In genomic region chr2:24502963-24503471, GRCm38 (mm10) we compare ENCODE assay signal across 9 mouse cellular contexts. TPM values are rescaled to one million over a fixed set of nuclear protein-coding genes. Genes with fewer than 3 reads are reported as not detected.
A peak's percentile ranks its signal among the peaks of the same experiment; 100 is the strongest.
DNase-seq lines count a peak whose midpoint lies in the region; ATAC-seq and TF ChIP-seq lines count a peak whose summit lies in the region.
"Had no signal": no experiment of that assay in that cellular context is flagged by ENCODE, and none has a peak within 500 bp of the region (broad histone marks: within the 10 kb centered on the region; RNA-seq: fewer than 3 reads in every experiment).

No protein-coding gene starts in this region.

- no peaks in the 10 kb centered on the region for H3K27me3 ChIP-seq in limb, embryonic 10.5 days (ENCODE audit: low read depth, poor library complexity, severe bottlenecking)
- H3K27me3 ChIP-seq in neural tube, embryonic 13.5 days = peaks cover 28% of the 10 kb centered on the region
- H3K27me3 ChIP-seq: limb, embryonic 15.5 days had no signal

- no peak overlapping the region for H3K4me3 ChIP-seq in limb, embryonic 10.5 days
- no peak overlapping the region for H3K4me3 ChIP-seq in neural tube, embryonic 13.5 days
- no peak overlapping the region for H3K4me3 ChIP-seq in left cerebral cortex, adult 2 months
- H3K4me3 ChIP-seq: limb, embryonic 15.5 days had no signal

- H3K27ac ChIP-seq in limb, embryonic 10.5 days = peak overlapping the region; percentile 10; the same call in 1 of the 2 replicates
- H3K27ac ChIP-seq in neural tube, embryonic 13.5 days (replicated peaks) = no peak overlapping the region
- H3K27ac ChIP-seq in left cerebral cortex, adult 2 months = no peak overlapping the region
- H3K27ac ChIP-seq: limb, embryonic 15.5 days had no signal

- DNase-seq in cerebellum, adult 9-11 months = peak; percentile 8
- no peak for DNase-seq in cerebellum, postnatal 36 days
- peak; percentile 90 for DNase-seq in embryo, embryonic 10.5 days (ENCODE audit: low spot score)
- peak; percentile 10 to 42 for DNase-seq in heart, postnatal 14 days
- DNase-seq in limb, embryonic 10.5 days (ENCODE audit: low spot score) = no peak
- DNase-seq in spleen, postnatal 10 days (ENCODE audit: low spot score in 2 of 2) = no peak
- DNase-seq in left cerebral cortex, adult 2 months (ENCODE audit: extremely low spot score in 1 of 2, low spot score in 2 of 2) = no peak

- no peak overlapping the region for H3K9ac ChIP-seq in neural tube, embryonic 13.5 days
- H3K9ac ChIP-seq: limb, embryonic 15.5 days had no signal

- peak; percentile 89 for ATAC-seq in neural tube, embryonic 13.5 days (ENCODE audit: low read depth)

- WGBS in limb, embryonic 10.5 days = 60% methylated on average over 5 of the region's 5 CpGs
- 8% methylated on average over 5 of the region's 5 CpGs for WGBS in neural tube, embryonic 13.5 days

- no peak overlapping the region for H3K4me2 ChIP-seq in neural tube, embryonic 13.5 days
- H3K4me2 ChIP-seq: limb, embryonic 15.5 days had no signal

- peaks cover 9% of the 10 kb centered on the region for H3K4me1 ChIP-seq in limb, embryonic 10.5 days
- peaks cover 17% of the 10 kb centered on the region for H3K4me1 ChIP-seq in neural tube, embryonic 13.5 days (replicated peaks)
- H3K4me1 ChIP-seq: limb, embryonic 15.5 days had no signal

- no peaks in the 10 kb centered on the region for H3K9me3 ChIP-seq in limb, embryonic 10.5 days (replicated peaks)
- H3K9me3 ChIP-seq in neural tube, embryonic 13.5 days = no peaks in the 10 kb centered on the region
- H3K9me3 ChIP-seq: limb, embryonic 15.5 days had no signal

- no peaks in the 10 kb centered on the region for H3K36me3 ChIP-seq in limb, embryonic 10.5 days
- no peaks in the 10 kb centered on the region for H3K36me3 ChIP-seq in neural tube, embryonic 13.5 days
- H3K36me3 ChIP-seq: limb, embryonic 15.5 days had no signal

- intact Hi-C loops in heart, postnatal 14 days (cut with DNase I) = no loop called here
- intact Hi-C loops in left cerebral cortex, adult 2 months (cut with DNase I) = loop anchor here (5.0 kb wide), 1 partner anchor 49 kb away; no protein-coding TSS in a partner anchor

- TF ChIP-seq CTCF in left cerebral cortex, adult 2 months (IDR thresholded peaks at IDR 0.05) = no peak

RNA-seq across cellular contexts. Expression of gene Pax8, which starts 27.6 kb away (rescaled TPM):
- not detected for total RNA-seq in heart, postnatal 14 days (2021)
- polyA plus RNA-seq in limb, embryonic 10.5 days (2016; fragmentation: Nextera tagmentation; extraction: Ambion mirVana) = 0.39 and 0.72 TPM in 2 replicates
- polyA plus RNA-seq in neural tube, embryonic 13.5 days (2015; fragmentation: Nextera tagmentation; extraction: Ambion mirVana) = 53.2 and 58.0 TPM in 2 replicates
- not detected for total RNA-seq in left cerebral cortex, adult 2 months (2021)

Comparison
In these comparisons a context has a peak if more than half of its experiments do, and no peak if none do; other contexts are left out.
1. DNase-seq: peak in cerebellum, adult 9-11 months (single experiment), embryo, embryonic 10.5 days (single experiment) and heart, postnatal 14 days (2 of 2); none in cerebellum, postnatal 36 days (0 of 2), limb, embryonic 10.5 days (single experiment), spleen, postnatal 10 days (0 of 2) and left cerebral cortex, adult 2 months (0 of 2).